Mouse (Mus musculus): ENCODE measurements around the gene Kcnb1.

DNA sequence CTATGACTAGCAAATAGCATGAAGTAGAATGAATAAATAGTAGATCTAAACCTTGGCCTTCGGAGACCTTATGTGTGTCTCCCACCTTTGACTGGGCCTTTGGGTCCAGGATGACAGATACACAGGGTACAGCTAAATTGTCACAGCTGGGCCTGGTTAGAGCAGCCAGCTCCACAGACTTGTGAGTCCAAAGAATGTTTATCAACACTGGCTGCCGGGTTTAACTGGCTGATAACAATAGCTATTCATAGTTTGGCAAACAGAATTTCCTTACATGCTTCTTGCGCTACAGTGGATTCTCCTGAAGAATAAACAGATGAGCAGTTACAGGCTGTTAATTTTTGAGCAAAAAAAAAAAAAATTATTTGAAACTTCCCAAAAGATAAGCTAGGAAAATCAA is 19.0 kb upstream of the Kcnb1 start:
- TF ChIP-seq CTCF (IDR thresholded peaks at IDR 0.05; ENCODE audit: control insufficient read depth, insufficient read depth, low read length) (no peak), POLR2A (IDR thresholded peaks at IDR 0.05; ENCODE audit: borderline replicate concordance, control insufficient read depth, low read depth, low read length) (no peak)
